Mouse (Mus musculus): ENCODE measurements around the gene Cryge.
"Not testable (repeated sequence)": the region's sequence is repeated elsewhere in the genome, so short reads cannot be mapped to it uniquely, and the experiment has no call there.

Cryge gene

DNA sequence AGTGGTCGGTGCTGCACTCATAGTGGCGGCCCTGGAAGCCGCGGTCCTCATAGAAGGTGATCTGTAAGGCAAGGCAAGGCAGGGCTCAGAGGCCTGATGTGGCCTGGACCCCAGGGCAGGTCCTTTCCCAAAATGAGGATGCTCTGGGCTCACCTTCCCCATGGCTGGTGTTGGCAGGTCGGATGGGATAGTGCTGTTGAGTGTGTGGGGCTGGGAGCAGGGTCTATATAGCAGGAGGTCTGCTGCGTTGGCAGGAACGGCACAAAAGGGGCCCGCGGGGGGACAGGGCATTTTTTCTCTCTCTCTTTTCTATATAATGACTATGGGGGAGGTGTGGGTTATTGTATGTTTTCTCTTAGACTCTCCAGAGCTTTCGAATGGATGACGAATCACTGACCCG is at the start of gene Cryge:
Gene Cryge, minus strand, starts transcription at position 198 of the 400 bp plus-strand sequence.
- not testable (repeated sequence) for DNase-seq (ENCODE audit: extremely low spot score)

DNA sequence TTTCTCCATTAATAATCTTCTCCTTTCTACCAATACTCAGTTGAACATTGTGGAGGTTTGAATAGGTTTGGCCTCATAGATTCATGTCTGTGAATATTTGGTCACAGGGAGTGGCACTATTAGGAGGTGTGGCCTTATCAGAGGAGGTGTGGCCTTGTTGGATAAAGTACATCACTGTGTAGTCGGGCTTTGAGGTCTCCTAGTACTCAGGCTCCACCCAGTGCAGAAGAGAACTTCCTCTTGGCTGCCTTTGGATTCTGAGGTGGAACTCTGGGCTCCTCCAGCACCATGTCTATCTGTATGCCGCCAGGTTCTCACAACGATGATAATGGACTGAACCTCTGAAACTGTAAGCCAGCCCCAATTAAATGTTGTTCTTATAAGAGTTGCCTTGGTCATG is 46.0 kb upstream of the Cryge start:
- DNase-seq (ENCODE audit: extremely low spot score) = no peak

DNA sequence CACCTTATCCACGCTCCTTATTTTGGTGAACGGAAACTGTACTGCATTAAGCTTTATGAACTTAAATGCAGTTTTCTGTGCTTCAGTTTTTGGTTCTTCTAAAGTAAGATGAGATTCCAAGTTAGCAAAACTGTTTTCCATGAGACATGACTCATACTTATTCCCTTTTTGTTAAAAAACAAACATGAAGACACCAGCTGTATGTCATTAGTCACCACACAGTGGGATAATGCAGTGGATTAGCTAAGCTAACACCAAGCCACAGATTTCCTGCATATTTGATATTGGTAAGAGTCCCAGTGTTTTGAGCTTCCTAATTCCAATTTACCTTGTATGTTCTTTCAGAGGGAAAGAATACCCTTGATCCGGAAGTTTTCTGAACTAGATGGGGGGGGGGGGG is 40.6 kb upstream of the Cryge start:
- no peak for DNase-seq (ENCODE audit: extremely low spot score)

DNA sequence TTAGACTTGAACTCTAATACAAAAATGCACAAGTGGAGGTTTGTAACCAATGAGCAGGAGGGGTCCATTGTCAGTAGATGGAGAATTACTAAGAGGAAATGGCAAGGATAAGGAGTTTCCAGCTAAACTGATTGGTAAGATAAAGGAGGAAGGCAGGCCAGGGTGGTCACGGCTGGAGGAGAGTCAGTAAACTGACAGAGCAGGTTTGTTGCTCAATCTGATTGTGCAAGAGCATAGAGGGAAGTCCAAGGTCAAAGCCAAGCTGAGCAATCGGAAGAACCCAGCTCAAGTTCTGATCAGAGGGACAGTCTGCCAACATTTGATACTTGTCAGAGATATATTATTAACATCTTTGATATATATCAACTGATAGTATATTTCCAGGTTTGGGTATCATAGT is 39.4 kb upstream of the Cryge start:
- no peak for DNase-seq (ENCODE audit: extremely low spot score)

DNA sequence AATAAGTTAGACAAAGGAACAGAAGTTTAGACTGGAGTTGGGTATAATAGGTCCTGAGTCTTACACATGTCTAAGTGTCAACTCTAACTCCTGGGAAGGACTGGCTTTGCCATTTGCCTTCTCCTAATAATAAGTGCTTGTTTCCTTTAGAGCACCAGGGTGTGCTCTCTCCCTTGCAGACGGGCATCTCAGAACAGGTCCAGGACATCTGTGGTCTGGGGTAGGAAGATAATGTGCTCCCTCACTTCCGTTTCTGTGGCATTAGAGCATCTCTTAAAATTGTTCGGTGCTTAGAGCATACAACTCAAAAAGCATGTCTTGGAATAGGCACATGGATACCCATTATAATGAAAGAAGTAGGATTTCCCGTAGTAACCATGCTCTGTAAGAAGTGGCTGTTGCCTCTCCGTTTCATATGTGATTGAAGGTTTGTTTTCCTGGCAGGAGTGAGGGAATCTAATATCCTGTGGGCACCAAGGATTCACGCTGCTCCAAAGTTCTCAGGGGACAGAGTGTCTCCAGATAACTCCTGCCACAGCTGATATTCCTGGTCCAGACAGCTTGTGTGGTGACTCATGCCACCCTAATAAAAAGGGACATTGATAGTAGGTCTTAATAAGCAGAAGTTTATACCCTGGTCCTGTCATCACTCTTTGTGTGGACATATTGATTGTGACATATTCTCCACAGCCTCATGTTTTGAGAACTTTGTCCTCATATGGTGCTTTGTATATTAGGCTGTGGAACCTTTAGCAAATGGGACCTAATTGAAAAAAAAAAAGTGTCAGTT is 37.8 kb upstream of the Cryge start:
- no peak for DNase-seq (ENCODE audit: extremely low spot score)

DNA sequence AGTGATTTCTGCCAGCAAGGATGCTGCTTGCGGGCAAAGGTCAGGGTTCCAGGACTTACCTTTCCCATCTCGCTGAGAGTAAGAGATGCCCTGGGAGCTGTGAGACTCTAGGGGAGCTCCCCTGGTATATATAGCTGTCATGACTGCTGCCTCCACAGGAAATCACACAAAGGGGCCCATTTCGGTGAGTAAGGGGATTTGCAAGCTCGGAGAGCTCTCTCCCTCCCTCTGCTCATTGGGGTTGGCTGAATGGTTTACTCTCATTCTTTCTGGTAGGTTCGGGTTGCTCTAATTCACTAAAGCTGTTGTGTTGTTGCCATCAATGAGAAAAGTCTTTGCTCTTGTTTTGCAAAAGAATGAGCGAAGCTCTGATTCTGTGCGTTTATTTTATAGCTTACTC is 31.2 kb upstream of the Cryge start, which contains the start of gene Crygb:
Gene Crygb, minus strand, starts transcription at position 101 of the 400 bp plus-strand sequence.
- no peak for DNase-seq (ENCODE audit: extremely low spot score)

DNA sequence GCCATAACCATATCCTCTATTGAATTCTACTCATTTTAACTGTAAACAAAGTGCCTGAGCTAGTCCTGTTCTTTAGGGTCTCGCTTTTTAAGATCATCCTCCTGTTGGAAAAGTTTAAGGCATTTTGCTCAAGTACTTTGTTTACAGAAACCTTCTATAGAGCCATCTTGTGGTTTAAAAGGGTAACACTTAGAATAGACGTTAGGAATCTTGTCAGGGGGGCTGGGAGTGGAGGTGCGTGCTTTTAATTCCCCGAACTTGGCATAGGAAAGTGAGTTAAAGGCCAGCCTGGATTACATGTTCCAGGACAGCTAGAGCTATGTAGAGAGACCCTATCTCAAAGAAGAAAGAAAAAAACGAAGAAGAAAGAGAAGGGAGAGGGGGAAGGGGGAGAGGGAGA is 24.7 kb upstream of the Cryge start:
- no peak for DNase-seq (ENCODE audit: extremely low spot score)

DNA sequence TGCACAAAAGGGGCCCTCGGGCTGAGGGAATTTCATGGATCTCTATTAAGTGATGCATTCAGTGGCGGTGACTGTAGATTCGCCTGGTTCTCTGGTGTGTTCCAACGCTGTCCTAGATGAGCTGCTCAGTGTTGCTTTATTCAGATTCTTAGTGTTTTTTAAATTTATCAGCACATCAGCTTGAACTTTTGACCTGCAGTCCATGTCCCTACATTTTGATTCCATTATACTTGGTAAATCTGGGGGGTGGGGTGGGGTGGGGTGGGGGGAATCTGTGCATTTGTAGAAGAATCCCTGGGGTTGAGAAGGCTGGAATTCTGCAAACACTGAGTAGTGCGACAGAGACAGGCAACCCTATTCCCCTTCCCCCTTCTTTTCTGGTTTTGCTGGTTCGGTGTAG is 22.6 kb upstream of the Cryge start, which contains the start of gene Crygc:
Gene Crygc, minus strand, starts transcription at position 101 of the 400 bp plus-strand sequence.
- DNase-seq (ENCODE audit: extremely low spot score) = no peak

DNA sequence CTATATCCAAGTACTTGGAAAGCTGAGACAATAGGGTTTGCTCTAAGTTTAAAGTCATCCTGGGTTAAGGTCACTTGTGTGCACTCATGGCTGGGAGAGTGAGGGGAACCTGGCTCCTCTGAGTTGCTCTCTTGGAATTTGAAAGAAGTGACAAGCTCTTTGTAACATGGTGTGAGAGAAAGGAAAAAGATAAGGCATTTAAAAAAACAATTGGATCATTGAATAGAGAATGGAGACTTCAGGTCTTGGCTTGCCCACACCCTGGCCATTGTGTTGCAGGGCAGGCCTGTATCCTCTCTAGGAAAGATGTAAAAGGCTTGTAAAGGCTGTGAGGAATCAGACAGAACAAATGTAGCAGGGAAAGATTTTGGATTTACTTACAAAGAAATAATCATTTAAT is 16.9 kb upstream of the Cryge start:
- DNase-seq (ENCODE audit: extremely low spot score) = no peak

DNA sequence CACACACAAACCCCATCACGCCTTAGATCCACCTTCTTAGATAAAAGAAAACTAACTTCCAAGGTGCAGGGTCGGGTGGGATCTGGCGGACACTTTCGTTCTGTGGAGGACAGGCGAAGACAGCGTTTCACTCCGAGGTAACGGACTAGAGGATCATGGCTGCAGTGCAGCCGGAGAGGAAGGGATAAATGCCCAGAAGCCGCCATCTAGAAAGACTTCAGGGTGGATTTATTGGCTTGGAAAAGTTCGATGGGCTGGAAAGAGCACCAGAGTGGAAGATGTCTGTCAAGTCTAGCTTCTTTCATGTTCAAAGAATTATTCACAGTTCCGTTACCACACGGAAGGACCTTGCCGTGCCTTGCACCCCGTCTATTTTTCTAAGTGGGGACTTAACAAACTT is 13.3 kb upstream of the Cryge start:
- DNase-seq (ENCODE audit: extremely low spot score) = no peak

DNA sequence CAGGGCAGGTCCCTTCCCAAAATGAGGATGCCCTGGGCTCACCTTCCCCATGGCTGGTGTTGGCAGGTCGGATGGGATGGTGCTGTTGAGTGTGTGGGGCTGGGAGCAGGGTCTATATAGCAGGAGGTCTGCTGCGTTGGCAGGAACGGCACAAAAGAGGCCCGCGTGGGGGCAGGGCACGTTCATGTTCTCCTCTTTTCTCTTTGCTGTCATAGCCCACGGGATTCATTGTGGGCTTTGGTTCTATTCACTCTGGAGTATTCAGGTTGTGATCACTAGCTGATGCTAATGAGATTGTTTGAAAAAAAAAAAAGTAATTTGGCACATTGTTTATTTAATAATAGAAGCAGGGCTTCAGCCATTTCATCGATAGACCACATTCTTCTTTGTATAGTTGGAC is 12.4 kb upstream of the Cryge start, which contains the start of gene Crygd:
Gene Crygd, minus strand, starts transcription at position 101 of the 400 bp plus-strand sequence.
- DNase-seq (ENCODE audit: extremely low spot score) = no peak

DNA sequence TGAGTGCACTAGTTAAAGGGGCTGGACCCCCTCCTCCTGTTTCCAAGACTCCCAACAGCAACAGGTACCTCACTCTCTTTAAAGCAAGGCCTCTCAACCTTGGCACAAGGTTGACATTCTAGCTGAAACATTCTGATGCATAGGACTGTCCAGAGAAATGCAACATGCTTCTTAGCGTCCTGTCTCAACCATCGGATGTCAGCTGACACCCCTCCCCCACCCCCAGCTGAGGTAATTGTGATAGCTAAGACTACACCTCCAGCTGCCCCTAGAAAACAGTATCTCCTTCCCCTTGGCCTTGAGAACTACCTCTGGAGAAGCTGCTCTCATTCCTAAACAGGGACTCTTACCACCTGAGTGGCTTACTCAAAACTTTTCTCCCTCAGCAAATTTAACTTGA is 1.2 kb upstream of the Cryge start:
- no peak for DNase-seq (ENCODE audit: extremely low spot score)

DNA sequence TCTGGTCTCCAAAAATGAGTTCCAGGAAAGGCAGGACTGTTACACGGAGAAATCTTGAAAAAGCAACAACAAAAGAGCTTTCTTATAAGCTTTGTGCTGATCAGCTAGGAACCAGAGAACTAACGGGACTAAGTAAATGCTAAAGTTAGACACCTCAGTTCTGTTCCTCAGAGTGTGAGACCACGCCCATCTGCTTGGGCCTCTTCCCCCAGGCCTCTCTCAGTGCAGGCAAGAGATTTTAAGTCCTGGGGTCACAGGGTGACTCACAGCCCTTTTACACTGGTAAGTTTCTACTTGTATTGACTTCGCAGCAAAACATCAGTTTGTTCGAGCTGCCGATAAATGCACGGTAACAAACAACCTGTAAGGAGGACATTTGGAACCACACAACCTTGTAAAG is 747 bp upstream of the Cryge start:
- no peak for DNase-seq (ENCODE audit: extremely low spot score)

DNA sequence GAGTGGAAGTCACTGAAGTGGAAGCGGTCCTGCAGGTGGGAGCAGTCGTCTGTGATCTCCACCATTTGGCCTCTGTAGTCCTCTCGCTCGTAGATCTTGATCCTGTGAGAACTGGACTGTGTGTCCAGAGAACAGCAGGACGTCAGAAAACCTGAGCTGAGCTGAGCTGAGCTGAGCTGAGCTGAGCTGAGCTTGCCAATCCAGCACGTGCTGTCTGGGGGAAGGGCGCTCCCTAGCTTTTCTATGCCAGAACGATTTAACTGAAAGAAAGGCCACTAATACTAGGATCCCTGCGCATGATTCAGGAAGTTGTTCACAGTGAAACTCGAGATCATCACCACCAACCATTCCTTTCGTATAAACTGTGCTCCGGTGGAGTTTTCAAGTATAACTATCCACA is 2.2 kb downstream of the Cryge start:
- DNase-seq (ENCODE audit: extremely low spot score) = no peak

DNA sequence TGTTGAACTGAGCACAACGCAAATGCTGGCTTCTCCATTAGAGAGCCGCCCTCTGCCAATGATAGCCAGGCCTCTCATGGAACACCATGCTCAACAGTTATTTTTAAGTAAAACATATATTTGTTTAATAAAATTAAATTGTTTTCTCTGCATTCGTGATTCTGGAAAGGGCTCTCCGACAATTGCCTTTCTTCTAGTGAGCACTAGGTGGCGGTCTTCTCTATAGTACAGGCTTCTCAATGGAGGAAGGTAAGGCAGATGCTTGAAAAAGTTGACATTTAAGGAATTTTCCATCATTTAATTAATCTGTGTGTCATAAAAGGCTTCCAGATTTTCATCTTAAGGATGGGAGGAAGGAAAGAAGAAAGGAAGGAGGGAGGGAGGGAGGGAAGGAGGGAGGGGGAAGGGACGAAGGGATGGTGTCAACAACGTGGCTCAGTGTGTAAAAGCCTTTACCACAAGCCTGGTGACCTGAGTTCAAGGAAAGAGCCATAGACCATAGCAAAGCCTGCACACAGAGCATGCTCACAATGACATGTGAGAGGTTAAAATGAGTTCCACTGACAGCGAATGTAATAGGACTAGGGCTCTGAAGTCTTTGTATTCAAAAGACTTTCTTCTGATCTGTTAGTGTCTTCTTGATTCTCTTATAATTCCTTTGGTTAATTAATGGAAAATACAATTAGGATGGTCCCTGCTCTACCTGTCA is 4.4 kb downstream of the Cryge start:
- no peak for DNase-seq (ENCODE audit: extremely low spot score)

DNA sequence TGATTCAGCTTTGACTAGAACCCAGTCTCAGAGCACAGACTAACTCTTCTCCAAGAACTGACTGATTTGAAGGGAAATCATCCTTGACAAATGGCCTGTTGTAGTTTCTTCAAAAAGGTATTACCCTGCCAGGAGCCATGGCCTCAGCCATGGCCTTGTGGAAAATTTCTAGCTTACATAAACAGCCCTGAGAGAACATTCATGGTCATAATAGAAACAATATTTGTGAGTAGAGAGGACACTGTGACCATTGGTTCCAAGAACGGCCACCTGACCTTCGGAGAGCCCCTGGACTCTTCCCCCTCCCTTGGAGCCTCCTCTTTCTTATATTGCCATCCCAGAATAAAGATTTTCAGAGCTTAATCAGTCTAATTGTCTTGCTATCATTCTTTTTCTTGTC is 7.5 kb downstream of the Cryge start:
- no peak for DNase-seq (ENCODE audit: extremely low spot score)

DNA sequence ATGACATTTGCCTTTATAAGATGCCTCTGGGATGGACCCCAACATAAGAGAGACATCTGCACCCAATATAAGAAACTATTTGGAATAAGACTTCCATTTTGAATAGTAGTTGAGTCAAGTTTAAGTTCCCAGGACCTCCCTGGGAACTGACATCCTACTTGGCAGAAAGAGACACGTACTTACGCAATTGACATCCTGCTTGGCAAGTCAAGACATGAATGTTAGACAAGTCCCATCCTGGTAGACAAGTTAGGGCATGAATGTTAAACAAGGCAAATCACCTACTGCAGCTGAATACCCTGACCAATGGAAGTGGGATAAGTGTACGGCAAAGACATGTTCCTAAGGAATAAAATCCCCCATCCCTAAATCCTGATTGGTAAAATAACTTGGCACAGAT is 9.1 kb downstream of the Cryge start:
- no peak for DNase-seq (ENCODE audit: extremely low spot score)

DNA sequence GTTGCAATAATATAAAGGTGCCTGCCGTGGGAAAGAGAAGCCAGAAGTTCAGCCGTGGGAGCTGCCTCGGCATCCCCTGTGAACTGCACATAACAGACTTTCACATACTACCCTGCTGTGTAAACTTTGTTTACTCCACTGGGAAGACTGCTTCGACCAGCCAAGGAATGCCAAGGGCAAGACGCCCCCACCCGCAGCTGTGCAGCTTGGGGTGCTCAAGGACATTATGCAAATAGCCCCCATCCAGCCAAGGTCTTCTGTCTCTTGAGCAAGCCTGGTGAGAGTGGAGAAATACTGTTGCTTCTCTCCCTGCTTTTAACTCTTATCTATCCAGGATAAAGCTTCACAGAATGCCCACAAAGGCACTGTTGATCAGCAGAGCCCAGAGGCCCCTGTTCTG is 10.1 kb downstream of the Cryge start:
- no peak for DNase-seq (ENCODE audit: extremely low spot score)

DNA sequence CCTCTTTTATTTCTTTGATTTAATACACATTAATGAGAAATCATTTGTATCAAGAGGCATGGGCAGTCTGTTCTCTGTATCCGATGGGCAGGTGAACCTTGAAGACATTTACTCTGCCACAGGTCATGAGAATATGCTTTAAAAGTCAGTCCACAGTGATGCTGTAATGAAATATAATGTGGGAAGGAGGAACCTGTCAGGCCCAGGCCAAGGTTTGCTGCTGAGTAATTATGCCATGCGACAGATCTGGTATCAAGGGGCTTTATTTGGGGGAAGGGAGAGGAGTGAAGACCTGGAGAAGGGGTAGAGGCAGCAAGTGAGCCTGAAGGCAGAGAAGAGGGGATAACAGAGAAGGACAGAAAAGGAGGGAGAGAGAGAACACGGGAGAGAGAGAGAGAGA is 11.3 kb downstream of the Cryge start:
- DNase-seq (ENCODE audit: extremely low spot score) = no peak

DNA sequence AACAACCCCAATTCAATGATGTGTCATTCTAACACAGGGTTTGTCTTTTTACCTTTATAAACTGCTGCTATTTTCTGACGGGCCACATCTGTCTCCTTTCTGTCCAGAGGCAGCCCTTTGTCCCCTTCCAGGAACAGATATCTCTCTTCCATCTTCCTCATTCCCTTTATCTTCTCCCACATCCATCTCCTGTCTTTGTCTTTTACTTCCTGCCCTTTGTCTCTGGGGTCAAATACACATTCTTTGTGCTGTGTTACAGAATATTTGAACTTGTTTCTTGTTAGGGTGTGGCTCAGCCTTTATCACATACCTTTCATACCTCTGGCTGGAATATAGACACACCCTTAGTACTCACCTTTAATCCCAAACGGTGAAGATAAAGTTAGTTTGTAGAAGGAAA is 13.4 kb downstream of the Cryge start:
- no peak for DNase-seq (ENCODE audit: extremely low spot score)

DNA sequence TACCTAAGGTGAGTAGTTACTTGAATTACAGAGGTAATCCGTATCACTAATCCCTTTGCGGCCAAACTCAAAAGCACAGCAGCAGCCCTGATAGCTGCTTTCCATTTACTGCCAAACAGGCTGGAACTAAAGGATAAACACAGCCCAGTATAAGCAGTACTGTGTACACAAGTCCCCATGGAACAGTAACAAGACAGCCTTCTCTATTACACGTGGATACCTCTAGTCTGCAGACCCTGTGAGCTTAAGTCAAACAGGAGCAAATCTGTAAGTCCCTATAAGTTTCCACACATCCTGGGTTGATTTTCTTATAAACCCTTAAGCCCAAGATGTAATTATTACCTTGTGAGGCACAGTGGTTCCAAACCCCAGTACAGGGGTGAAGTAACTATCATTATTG is 15.4 kb downstream of the Cryge start:
- no peak for DNase-seq (ENCODE audit: extremely low spot score)

DNA sequence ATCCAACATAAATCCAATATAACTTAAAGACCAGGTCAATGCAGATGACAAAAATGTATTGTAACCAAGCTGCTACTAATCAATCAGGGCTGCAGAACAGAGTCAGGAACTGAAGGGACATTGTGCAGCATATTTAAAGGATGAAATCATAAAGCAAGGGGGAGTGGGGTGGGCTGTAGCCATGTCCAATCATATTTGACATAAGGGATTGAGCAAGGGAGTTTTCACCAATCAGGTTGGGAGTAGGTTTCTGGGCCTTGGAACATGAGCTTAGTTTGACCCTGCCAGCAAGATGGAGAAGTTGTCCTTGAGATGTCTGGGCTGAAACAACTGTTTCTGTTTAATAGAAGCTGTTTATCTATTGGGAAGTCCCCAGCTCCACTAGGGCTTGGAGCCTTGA is 18.3 kb downstream of the Cryge start, which contains the start of gene Akr1cl:
Gene Akr1cl, minus strand, starts transcription at position 119 of the 400 bp plus-strand sequence.
- no peak for DNase-seq (ENCODE audit: extremely low spot score)

DNA sequence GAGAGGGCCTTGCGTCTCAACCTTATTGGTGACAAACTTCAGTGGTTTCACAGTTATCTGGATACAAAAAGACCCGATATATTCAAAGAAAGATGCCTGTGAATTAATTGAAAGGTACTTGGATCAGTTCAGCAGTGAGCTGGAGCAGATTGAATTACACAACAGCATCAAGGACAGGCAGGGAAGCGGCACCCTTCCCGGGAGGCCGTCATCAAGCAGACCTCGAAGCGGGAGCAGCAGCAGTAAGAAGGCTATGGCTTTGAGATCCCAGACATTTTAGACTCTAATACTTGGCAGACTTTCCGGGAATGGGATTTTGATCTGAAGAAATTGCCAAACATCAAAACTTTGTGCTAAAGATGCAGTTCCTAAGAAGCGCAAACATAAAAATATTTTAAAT is 22.7 kb downstream of the Cryge start:
- DNase-seq (ENCODE audit: extremely low spot score) = no peak

Data from embryo, embryonic 9.5 days (tissue).